Mouse (Mus musculus): ENCODE measurements around the gene E2f1. TPM values are rescaled to one million over a fixed set of nuclear protein-coding genes. Genes with fewer than 3 reads are reported as not detected.

E2f1 gene
- polyA plus RNA-seq (2017; shearing (Covaris generic)), result 1 to 10 TPM; 1.8 to 5.7 TPM

DNA sequence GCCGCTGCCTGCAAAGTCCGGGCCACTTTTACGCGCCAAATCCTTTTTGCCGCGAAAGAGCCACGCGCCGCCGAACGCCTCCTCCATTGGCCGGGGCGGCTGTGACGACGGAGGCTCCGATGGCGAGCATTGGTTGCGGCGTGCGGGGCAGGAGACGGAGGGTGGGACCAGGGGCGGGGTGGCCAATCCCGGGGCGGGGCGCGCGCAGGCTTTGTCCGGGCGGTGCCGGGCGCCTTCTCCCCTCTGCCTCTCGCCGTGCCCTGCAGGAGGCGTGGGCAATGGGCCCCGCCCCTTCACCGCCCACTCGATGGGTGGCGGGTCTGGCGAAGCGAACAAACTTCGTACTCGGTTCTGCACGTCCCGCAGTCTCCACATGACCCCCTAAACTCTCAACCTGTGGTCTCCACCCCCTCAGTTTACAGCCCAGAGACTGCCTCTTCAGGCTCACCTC, at the start of gene E2f1:
E2f1 (minus strand) TSS at position 57 of the 451 bp plus-strand sequence.

DNA sequence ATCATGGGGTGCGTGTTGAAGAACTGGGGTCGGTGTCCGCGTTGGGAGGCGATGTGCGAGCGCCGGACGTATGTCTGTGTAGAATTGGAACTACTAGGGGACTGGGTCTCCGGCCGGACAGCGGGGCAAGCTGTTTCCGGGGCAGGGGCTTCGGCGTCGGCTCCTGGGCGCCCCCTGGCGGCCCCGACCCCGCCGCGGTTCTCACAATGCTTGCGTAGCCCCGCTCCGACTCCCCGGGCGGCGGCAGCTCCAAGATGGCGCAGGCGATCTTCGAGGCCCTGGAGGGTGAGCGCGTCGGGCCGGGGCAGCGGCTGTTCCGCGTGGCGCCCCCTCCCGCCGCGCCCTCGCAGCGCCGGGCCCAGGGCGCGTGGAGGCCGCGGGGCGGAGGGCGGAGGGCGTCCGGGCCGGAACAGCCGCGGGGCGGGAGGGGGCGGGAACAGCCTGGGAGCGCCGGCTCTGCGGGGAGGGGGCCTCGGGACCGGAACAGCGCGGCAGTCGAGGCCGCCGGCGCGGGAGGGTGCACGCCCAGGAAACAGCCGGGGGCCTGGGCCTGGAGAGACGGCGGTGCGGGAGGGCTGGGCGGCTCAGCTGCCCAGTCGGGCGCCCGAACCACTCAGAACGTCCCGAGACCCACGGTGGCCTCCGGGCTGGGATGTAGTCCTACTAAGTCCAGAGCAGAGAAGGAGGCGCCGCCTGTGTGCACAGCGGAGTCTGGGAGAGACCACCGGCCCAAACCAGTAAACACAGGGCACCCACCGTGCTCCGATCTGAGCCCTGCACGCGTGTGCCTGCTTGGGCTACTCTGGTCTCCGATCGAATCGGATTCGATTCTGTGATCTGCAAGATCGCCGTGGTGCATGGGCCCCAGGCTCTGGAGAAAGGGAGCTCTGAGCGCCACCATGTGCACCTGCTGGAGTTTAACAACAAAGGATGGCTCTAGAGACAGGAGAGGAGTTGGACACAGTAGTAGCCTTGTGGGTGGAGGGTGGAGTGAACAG, 43.7 kb upstream of the E2f1 start, which contains the start of the genes Zfp341 and 4930519P11Rik:
Zfp341 (plus strand) TSS at position 180 of the 998 bp plus-strand sequence.
4930519P11Rik (minus strand) TSS at position 320 of the 998 bp plus-strand sequence.

DNA sequence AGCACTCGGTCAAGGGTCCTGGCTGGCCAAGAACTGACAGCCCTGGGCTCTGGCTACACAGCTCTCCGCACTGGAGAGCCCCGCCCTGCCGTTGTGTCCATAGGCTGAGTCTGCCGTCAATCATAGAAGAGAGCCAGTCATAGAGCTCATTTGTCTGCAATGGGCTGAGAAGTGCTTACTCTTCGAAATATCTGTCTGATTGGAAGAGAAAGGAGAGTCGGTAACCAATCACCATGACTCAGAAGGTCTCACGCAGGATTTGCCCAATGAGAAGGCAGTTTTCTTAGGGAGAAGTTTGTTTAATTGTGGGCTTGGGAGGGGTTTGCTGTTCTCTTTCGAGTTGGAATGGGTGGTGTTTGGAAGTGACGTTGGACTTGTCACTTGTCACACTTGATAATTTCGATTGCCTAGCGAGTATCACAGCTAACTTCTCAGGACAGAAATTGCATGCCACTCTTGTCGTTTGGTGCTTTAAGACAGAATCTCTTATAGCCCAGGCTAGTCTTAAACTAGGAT, 34.0 kb upstream of the E2f1 start, which contains the start of gene Pxmp4:
Pxmp4 (minus strand) TSS at position 71 of the 516 bp plus-strand sequence.

DNA sequence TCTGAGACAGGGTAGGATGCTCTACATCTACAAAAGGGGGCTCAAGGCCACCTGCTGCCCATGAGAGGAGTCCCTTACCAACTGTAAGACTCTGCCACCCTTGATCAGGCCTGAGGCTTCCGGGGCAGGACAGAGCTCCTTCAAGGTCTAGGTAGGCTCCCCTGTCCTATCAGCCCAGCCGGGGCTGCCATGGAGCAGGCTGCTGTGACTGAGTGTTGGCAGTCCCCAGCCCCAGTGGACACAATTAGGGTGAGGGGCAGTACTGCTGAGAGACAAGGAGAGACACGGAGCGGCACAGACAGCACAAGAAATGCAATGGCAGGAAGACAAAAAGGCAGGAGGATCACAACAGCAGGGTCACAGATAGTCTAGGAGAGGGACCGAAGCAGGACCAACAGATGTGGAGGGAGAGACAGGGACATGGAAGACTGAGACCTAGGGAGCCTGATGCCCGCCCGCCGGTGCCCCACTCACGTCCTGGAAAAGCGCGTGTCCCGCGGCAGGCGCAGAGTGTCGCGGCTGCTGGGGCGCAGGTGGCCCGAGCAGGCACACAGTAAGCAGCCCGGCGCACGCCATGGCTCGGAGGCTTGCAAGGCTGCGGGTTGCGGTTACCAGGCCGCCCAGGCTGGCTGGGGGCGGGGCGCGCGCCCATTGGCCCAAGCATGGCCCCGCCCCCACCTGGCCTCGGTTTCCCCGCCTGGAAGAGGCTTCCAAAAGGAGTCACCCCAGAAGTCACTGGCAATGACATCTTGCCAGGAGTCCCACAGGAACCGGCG, 11.2 kb downstream of the E2f1 start, which contains the start of gene Necab3:
Necab3 (minus strand) TSS at position 627 of the 776 bp plus-strand sequence.

DNA sequence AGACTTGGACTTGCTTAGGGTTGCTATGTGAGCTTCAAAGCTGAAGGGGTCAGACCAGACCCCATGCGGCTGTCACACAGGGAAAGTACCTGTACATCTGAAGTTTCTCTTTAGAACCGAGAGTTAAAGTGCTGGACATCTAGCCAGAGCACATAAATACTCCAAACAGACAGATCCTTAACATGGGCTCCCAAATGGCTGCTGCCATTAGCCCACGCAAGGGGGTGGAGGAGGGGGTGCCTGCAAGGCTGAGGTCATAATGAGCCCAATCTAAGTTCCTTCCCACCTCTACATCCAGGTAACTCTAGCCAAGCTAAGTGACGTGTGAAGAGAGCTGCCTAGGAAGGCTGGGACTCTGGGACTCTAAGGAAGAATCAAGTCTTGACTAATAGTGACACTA, 18.2 kb downstream of the E2f1 start, which contains the start of gene Actl10:
Actl10 (plus strand) TSS at position 301 of the 400 bp plus-strand sequence.

DNA sequence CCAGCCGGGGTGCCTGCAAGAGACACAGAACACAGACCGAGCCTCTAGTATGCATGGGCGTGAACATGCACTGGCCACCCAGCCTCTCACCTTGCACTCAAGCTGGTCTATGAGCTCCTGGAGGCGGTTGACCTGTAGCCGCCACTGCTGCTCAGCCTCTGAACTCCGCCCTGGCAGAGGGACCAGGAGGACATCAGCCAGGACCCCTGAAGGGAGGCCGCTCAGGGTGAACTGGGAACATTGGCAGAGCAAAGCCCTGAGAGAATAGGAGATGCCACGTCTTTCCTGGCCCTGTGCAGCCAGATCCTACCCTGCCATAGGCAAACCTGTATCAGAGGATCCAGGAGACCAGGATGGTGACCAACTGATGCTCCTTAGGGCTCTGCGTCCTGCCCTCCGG, 23.0 kb downstream of the E2f1 start, which contains the start of gene 1700003F12Rik:
1700003F12Rik (plus strand) TSS at position 375 of the 400 bp plus-strand sequence.

Other genes starting within 250 kb of the E2f1 start
- 10 to 100 TPM; 20.1 to 48.4 TPM for gene Cdk5rap1, start 196.9 kb downstream of the E2f1 start, polyA plus RNA-seq (2017; shearing (Covaris generic))
- gene Snta1, start 161.8 kb downstream of the E2f1 start, polyA plus RNA-seq (2017; shearing (Covaris generic)), result under 1 TPM; 0.07 to 0.33 TPM
- 10 to 100 TPM; 19.7 to 21.4 TPM for gene Cbfa2t2, start 133.4 kb downstream of the E2f1 start, polyA plus RNA-seq (2017; shearing (Covaris generic))
- gene 1700003F12Rik, start 22.8 kb downstream of the E2f1 start, polyA plus RNA-seq (2017; shearing (Covaris generic)), result 1 to 10 TPM; 1.2 to 2.8 TPM
- gene Actl10, start 18.1 kb downstream of the E2f1 start, polyA plus RNA-seq (2017; shearing (Covaris generic)), result 1 to 10 TPM in 1 of 2 experiments, under 1 TPM in 1; 0.13 to 2.1 TPM
- gene Necab3, start 11.0 kb downstream of the E2f1 start, polyA plus RNA-seq (2017; shearing (Covaris generic)), result 1 to 10 TPM in 1 of 2 experiments, under 1 TPM in 1; 0.61 to 2.0 TPM
- 10 to 100 TPM; 16.4 to 20.1 TPM for gene Pxmp4, start 33.8 kb upstream of the E2f1 start, polyA plus RNA-seq (2017; shearing (Covaris generic))
- gene Zfp341, start 43.4 kb upstream of the E2f1 start, polyA plus RNA-seq (2017; shearing (Covaris generic)), result 1 to 10 TPM in 1 of 2 experiments, under 1 TPM in 1; 0.98 to 1.6 TPM
- gene 4930519P11Rik, start 43.5 kb upstream of the E2f1 start, polyA plus RNA-seq (2017; shearing (Covaris generic)), result under 1 TPM; 0.34 to 0.60 TPM
- 10 to 100 TPM; 11.1 to 11.4 TPM for gene Chmp4b, start 81.8 kb upstream of the E2f1 start, polyA plus RNA-seq (2017; shearing (Covaris generic))
- gene Gm14214, start 200.1 kb upstream of the E2f1 start, polyA plus RNA-seq (2017; shearing (Covaris generic)), result 1 to 10 TPM in 1 of 2 experiments, not detected in 1; 1.1 TPM
- 100 to 1,000 TPM; 111 to 141 TPM for gene Raly, start 221.2 kb upstream of the E2f1 start, polyA plus RNA-seq (2017; shearing (Covaris generic))
- not detected for gene a, start 221.5 kb upstream of the E2f1 start, polyA plus RNA-seq (2017; shearing (Covaris generic))

All from inflammation-experienced regulatory T-cells (primary cell).